Mouse (Mus musculus): ENCODE measurements around the gene Snx14.

DNA sequence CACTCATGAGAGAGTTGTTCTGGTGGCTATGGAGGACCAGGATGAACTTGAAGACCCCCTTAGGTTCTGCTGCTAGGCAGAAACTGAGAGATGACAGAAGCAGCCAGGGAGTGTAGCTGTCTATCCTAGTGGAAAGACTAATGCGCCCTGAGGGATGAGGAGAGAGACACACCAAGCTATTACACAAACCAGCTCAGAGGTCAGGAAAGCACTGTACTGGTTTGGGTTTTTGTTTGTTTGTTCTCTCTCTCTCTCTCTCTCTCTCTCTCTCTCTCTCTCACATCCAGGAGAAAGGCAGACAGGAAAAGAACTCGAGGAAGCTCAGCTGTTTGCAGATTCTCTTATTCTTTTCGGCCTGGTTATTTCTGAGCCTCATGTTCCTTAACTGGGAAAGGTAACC is 108.4 kb downstream of the Snx14 start:
- TF ChIP-seq CTCF (IDR thresholded peaks at IDR 0.05; ENCODE audit: low read depth): no peak
- no peak for TF ChIP-seq EP300 (optimal IDR thresholded peaks at IDR 0.05)
